Mouse (Mus musculus): ENCODE measurements around the gene Crisp3. TPM values are rescaled to one million over a fixed set of nuclear protein-coding genes. Genes with fewer than 3 reads are reported as not detected.
"Not testable (repeated sequence)": the region's sequence is repeated elsewhere in the genome, so short reads cannot be mapped to it uniquely, and the experiment has no call there.

Gene Crisp3
- polyA plus RNA-seq (2015; fragmentation: Nextera tagmentation; extraction: Ambion mirVana), result 0.11 and 0.26 TPM in 2 replicates

- Histone ChIP-seq H3K9ac (no peak within 1 kb of the TSS), H3K4me3 (replicated peaks) (no peak within 1 kb of the TSS), H3K27me3 (no peaks in the 10 kb centered on the region), H3K9me3 (replicated peaks) (no peaks in the 10 kb centered on the region), H3K36me3 (no peaks in the 10 kb centered on the region), H3K4me2 (replicated peaks) (no peak within 1 kb of the TSS), H3K27ac (replicated peaks) (no peak within 1 kb of the TSS), H3K4me1 (no peaks in the 10 kb centered on the region)
- ATAC-seq (ENCODE audit: insufficient number of reproducible peaks, low FRiP score, low TSS enrichment, low read depth), result no peak
Observed at GRCm38 (mm10) chr17:40242135-40242534, at the start of gene Crisp3. Gene Crisp3, minus strand, starts transcription at chr17:40242288.

DNA sequence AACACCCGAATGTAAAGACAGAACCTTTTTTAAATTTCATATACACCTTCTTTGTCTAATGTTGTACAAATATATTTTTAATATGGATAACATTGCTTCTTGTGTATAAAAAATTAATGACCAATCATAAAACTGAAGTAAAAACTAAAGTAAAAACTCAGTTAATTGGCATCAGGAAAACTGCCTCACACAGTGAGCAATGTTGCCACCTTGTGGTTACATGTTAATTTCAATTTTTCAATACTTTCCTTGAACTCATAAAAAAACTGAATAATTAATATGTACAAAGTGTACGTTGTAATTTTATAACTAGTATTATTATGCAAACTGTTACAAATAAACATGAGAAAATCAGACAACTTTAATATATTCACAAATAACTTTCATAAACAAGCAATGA is 43.3 kb upstream of the Crisp3 start:
- Histone ChIP-seq H3K4me3 (replicated peaks) (no peak overlapping the region), H3K27ac (replicated peaks) (no peak overlapping the region), H3K4me2 (replicated peaks) (no peak overlapping the region), H3K4me1 (no peaks in the 10 kb centered on the region), H3K27me3 (no peaks in the 10 kb centered on the region), H3K9me3 (replicated peaks) (no peaks in the 10 kb centered on the region), H3K36me3 (no peaks in the 10 kb centered on the region), H3K9ac (no peak overlapping the region)
- ATAC-seq (ENCODE audit: insufficient number of reproducible peaks, low FRiP score, low TSS enrichment, low read depth), result no peak
- whole genome bisulfite sequencing, result 72% methylated on average over 2 of the region's 2 CpGs

DNA sequence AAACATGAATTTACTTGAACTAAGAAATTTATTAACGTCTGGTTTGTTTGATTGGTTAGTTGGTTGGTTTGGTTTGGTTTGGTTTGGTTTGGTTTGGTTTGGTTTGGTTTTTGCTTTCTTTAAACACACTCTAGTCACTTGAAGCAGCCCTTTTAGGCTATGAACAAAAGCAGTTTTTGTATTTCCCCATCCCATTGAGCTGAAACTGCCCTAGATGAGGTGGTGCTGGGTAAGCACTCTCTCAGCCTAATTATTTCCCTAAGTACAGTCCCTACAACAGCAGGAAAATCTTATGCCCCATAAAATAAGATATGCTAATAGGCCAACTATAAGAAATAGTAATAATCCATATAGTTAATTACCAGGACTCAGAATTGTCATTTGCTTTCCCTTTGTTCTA is 33.4 kb upstream of the Crisp3 start:
- no peak for ATAC-seq (ENCODE audit: insufficient number of reproducible peaks, low FRiP score, low TSS enrichment, low read depth)
- H3K36me3 ChIP-seq, result no peaks in the 10 kb centered on the region
- no peaks in the 10 kb centered on the region for H3K4me1 ChIP-seq
- H3K4me2 ChIP-seq (replicated peaks), result no peak overlapping the region
- WGBS, result 76% methylated on average over 1 of the region's 1 CpGs
- H3K9ac ChIP-seq, result no peak overlapping the region
- H3K9me3 ChIP-seq (replicated peaks), result no peaks in the 10 kb centered on the region
- no peaks in the 10 kb centered on the region for H3K27me3 ChIP-seq
- H3K4me3 ChIP-seq (replicated peaks), result no peak overlapping the region
- no peak overlapping the region for H3K27ac ChIP-seq (replicated peaks)

GRCm38 (mm10) chr17:40274906-40275470 is 32.9 kb upstream of the Crisp3 start:
- Histone ChIP-seq H3K4me1 (no peaks in the 10 kb centered on the region), H3K9ac (no peak overlapping the region), H3K27ac (replicated peaks) (no peak overlapping the region), H3K36me3 (no peaks in the 10 kb centered on the region), H3K27me3 (no peaks in the 10 kb centered on the region), H3K4me3 (replicated peaks) (no peak overlapping the region), H3K4me2 (replicated peaks) (no peak overlapping the region), H3K9me3 (replicated peaks) (no peaks in the 10 kb centered on the region)
- 42% methylated on average over 1 of the region's 1 CpGs for WGBS
- no peak for ATAC-seq (ENCODE audit: insufficient number of reproducible peaks, low FRiP score, low TSS enrichment, low read depth)

GRCm38 (mm10) chr17:40252487-40252886 is 10.4 kb upstream of the Crisp3 start:
- Histone ChIP-seq H3K4me3 (replicated peaks) (no peak overlapping the region), H3K9me3 (replicated peaks) (no peaks in the 10 kb centered on the region), H3K4me1 (no peaks in the 10 kb centered on the region), H3K4me2 (replicated peaks) (no peak overlapping the region), H3K36me3 (no peaks in the 10 kb centered on the region), H3K27ac (replicated peaks) (no peak overlapping the region), H3K9ac (no peak overlapping the region), H3K27me3 (no peaks in the 10 kb centered on the region)
- ATAC-seq (ENCODE audit: insufficient number of reproducible peaks, low FRiP score, low TSS enrichment, low read depth), result no peak
- 77% methylated on average over 1 of the region's 1 CpGs for WGBS

DNA sequence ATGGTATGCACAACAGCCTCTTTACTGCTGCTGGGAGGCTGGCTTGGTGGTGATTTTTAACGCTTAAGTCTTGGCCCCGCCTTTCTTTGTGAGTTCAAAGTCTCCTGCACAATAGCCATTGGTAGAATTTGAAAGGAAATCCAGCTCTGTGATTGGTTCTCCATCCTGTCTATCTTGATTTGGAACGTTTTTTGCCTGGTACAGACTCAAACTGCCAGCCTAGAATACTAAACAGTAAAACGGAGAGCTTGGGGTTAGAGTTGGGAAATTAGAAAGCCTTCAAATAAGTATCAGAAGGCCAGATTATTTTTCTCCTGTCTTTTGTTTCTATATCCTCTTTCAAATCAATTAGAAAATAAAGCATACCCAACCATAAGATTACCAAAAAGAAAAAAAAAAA is 33.5 kb downstream of the Crisp3 start, which contains the start of gene Pgk2:
Gene Pgk2 (minus strand): TSS at position 101 of the 400 bp plus-strand sequence.
- H3K9me3 ChIP-seq (replicated peaks), result no peaks in the 10 kb centered on the region
- H3K27me3 ChIP-seq, result no peaks in the 10 kb centered on the region
- no peak within 1 kb of the TSS for H3K9ac ChIP-seq
- H3K4me3 ChIP-seq (replicated peaks), result no peak within 1 kb of the TSS
- H3K36me3 ChIP-seq, result no peaks in the 10 kb centered on the region
- no peak for ATAC-seq (ENCODE audit: insufficient number of reproducible peaks, low FRiP score, low TSS enrichment, low read depth)
- H3K4me2 ChIP-seq (replicated peaks), result no peak within 1 kb of the TSS
- no peak within 1 kb of the TSS for H3K27ac ChIP-seq (replicated peaks)
- no peaks in the 10 kb centered on the region for H3K4me1 ChIP-seq
- WGBS, result 70% methylated on average over 4 of the region's 4 CpGs

DNA sequence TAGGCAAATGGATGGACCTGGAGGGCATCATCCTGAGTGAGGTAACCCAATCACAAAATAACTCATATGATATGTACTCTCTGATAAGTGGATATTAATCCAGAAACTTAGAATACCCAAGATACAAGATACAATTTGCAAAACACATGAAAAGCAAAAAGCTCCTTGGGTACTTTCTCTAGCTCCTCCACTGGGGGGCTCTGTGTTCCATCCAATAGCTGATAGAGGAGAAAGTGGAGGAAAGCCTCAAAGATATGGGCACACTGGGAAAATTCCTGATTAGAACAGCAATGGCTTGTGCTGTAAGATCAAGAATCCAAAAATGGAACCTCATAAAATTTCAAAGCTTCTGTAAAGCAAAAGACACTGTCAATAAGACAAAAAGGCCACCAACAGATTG is 40.3 kb downstream of the Crisp3 start:
- H3K27ac ChIP-seq (replicated peaks); H3K27me3 ChIP-seq; H3K4me1 ChIP-seq; H3K9me3 ChIP-seq (replicated peaks); ATAC-seq (ENCODE audit: insufficient number of reproducible peaks, low FRiP score, low TSS enrichment, low read depth); H3K4me3 ChIP-seq (replicated peaks); H3K9ac ChIP-seq; H3K36me3 ChIP-seq; H3K4me2 ChIP-seq (replicated peaks): not testable (repeated sequence)

GRCm38 (mm10) chr17:40190192-40190591 is 51.9 kb downstream of the Crisp3 start:
- not testable (repeated sequence) for H3K4me1 ChIP-seq; H3K4me3 ChIP-seq (replicated peaks); H3K9ac ChIP-seq; H3K9me3 ChIP-seq (replicated peaks); H3K27ac ChIP-seq (replicated peaks); H3K27me3 ChIP-seq; H3K4me2 ChIP-seq (replicated peaks); H3K36me3 ChIP-seq; ATAC-seq (ENCODE audit: insufficient number of reproducible peaks, low FRiP score, low TSS enrichment, low read depth)
- WGBS, result 79% methylated on average over 4 of the region's 4 CpGs

Other genes with a start within 250 kb of the Crisp3 start
- not detected in 2 replicates for gene AC192777.2, start 146.8 kb downstream of the Crisp3 start, polyA plus RNA-seq (2015; fragmentation: Nextera tagmentation; extraction: Ambion mirVana)
- not detected in 2 replicates for gene Pgk2, start 33.6 kb downstream of the Crisp3 start, polyA plus RNA-seq (2015; fragmentation: Nextera tagmentation; extraction: Ambion mirVana)
- 1.8 and 4.6 TPM in 2 replicates for gene Crisp1, start 76.9 kb upstream of the Crisp3 start, polyA plus RNA-seq (2015; fragmentation: Nextera tagmentation; extraction: Ambion mirVana)